In the genomic region with DNA sequence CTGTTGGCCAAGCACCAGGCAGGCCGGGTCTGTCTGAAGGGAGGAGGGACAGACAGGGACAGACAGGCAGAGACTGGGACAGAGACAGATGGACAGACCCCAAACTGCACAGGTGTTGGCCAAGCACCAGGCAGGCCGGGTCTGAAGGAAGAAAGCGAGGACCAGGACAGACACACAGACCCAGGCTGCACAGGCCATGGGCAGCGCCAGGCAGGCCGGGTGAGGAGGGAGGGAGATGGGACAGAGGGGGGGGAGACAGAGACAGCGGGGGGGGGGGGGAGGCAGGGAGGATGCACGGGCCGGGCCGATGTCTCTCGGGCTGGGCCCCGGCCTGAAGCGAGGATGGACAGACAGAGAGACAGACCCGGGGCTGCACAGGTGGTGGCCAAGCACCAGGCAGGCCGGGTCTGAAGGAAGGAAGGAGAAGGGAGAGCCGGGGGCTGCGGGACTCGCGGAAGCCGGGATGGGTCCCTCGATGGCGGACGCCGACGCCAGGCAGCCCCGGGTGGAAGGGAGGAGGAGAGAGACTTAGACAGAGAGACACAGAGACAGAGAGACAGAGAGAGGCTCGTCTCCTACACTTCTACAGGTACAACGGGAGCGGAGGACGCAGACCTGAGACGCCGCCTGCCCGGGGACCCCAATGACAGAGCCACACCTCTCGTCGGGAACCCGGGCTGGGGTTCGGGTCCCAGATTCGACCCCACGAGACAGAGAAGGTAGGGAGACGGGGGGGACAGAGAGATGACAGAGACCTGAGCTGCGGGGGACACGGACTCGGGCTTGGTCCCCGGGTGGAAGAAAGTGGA, we compare ENCODE assay signal across 10 mouse cellular contexts. TPM values are rescaled to one million over a fixed set of nuclear protein-coding genes. Genes with fewer than 3 reads are reported as not detected.
DNase-seq lines count a peak whose midpoint lies in the region; ATAC-seq and TF ChIP-seq lines count a peak whose summit lies in the region.
"Not testable (repeated sequence)": the region's sequence is repeated elsewhere in the genome, so short reads cannot be mapped to it uniquely, and the experiment has no call there.
"Had no signal": no experiment of that assay in that cellular context is flagged by ENCODE, and none has a peak within 500 bp of the region (broad histone marks: within the 10 kb centered on the region; RNA-seq: fewer than 3 reads in every experiment).

No protein-coding gene starts in this region.

- H3K4me3 ChIP-seq in forebrain, embryonic 11.5 days (ENCODE audit: low read depth, low read length); heart, embryonic 16.5 days (ENCODE audit: low read length); liver, embryonic 14.5 days (ENCODE audit: insufficient read depth in 1 of 2, low read depth in 2 of 2, low read length in 2 of 2); neural tube, embryonic 13.5 days: not testable (repeated sequence)

- TF ChIP-seq CTCF in liver, embryonic 14.5 days (IDR thresholded peaks at IDR 0.05; ENCODE audit: low read depth): not testable (repeated sequence)

- not testable (repeated sequence) for H3K4me1 ChIP-seq in forebrain, embryonic 11.5 days (replicated peaks; ENCODE audit: control insufficient read depth, insufficient read depth, low read length); heart, embryonic 16.5 days (ENCODE audit: control insufficient read depth, insufficient read depth, low read length); liver, embryonic 14.5 days (replicated peaks; ENCODE audit: control insufficient read depth in 2 of 2, insufficient read depth in 2 of 2, low read length in 1 of 2); neural tube, embryonic 13.5 days (replicated peaks)

- DNase-seq in CD4-positive, CD25-positive, alpha-beta regulatory T cell, adult 2 months (ENCODE audit: low read depth, low spot score): peak; percentile 58
- peak; percentile 64 for DNase-seq in c-Kit-positive CD71-positive TER-119-positive erythroid progenitor cells, embryonic 14.5 days (ENCODE audit: low spot score)
- DNase-seq in forebrain, embryonic 11.5 days (ENCODE audit: low spot score): peak; percentile 88
- DNase-seq in kidney, postnatal 10 days: peak; percentile 33
- DNase-seq in liver, embryonic 14.5 days (ENCODE audit: low read depth in 3 of 3, low spot score in 3 of 3): not testable (repeated sequence)
- peak; percentile 84 for DNase-seq in testis, postnatal 14 days (ENCODE audit: low spot score)

- peaks cover 42% of the 10 kb centered on the region for H3K36me3 ChIP-seq in forebrain, embryonic 11.5 days (ENCODE audit: control insufficient read depth, insufficient read depth, low read length)
- peaks cover 40% of the 10 kb centered on the region for H3K36me3 ChIP-seq in heart, embryonic 16.5 days (ENCODE audit: control insufficient read depth, insufficient read depth)
- H3K36me3 ChIP-seq in liver, embryonic 14.5 days (replicated peaks; ENCODE audit: control insufficient read depth, insufficient read depth, low read depth): peaks cover 46% of the 10 kb centered on the region
- H3K36me3 ChIP-seq in neural tube, embryonic 13.5 days: peaks cover 53% of the 10 kb centered on the region

- H3K27me3 ChIP-seq in forebrain, embryonic 11.5 days (ENCODE audit: control insufficient read depth, insufficient read depth, low read length); heart, embryonic 16.5 days (ENCODE audit: control insufficient read depth, insufficient read depth, low read length); liver, embryonic 14.5 days (ENCODE audit: control insufficient read depth, insufficient read depth, low read length); neural tube, embryonic 13.5 days: not testable (repeated sequence)

- TF ChIP-seq EP300 in liver, embryonic 14.5 days (IDR thresholded peaks at IDR 0.05; ENCODE audit: low read depth): not testable (repeated sequence)

- H3K27ac ChIP-seq in forebrain, embryonic 11.5 days (ENCODE audit: low read depth, low read length); heart, embryonic 16.5 days (ENCODE audit: low read length); liver, embryonic 14.5 days; neural tube, embryonic 13.5 days (replicated peaks): not testable (repeated sequence)

- peaks cover 51% of the 10 kb centered on the region for H3K9me3 ChIP-seq in forebrain, embryonic 11.5 days (ENCODE audit: control insufficient read depth, low read length)
- peaks cover 39% of the 10 kb centered on the region for H3K9me3 ChIP-seq in heart, embryonic 16.5 days (replicated peaks; ENCODE audit: control insufficient read depth, low read length)
- peaks cover 45% of the 10 kb centered on the region for H3K9me3 ChIP-seq in liver, embryonic 14.5 days (ENCODE audit: control insufficient read depth, low read length)
- peaks cover 55% of the 10 kb centered on the region for H3K9me3 ChIP-seq in neural tube, embryonic 13.5 days

- WGBS in forebrain, embryonic 11.5 days: 85% methylated on average over 42 of the region's 43 CpGs
- WGBS in heart, embryonic 16.5 days: 82% methylated on average over 42 of the region's 43 CpGs
- 79% methylated on average over 42 of the region's 43 CpGs for WGBS in liver, embryonic 14.5 days (ENCODE audit: insufficient replicate concordance)
- 84% methylated on average over 42 of the region's 43 CpGs for WGBS in neural tube, embryonic 13.5 days

- H3K9ac ChIP-seq in forebrain, embryonic 11.5 days (ENCODE audit: low read length); heart, embryonic 16.5 days (ENCODE audit: low read length); liver, embryonic 14.5 days (replicated peaks); neural tube, embryonic 13.5 days: not testable (repeated sequence)

- H3K4me2 ChIP-seq in forebrain, embryonic 11.5 days (ENCODE audit: low read depth, low read length, severe bottlenecking); heart, embryonic 16.5 days (ENCODE audit: low read depth, low read length); liver, embryonic 14.5 days (ENCODE audit: low read depth); neural tube, embryonic 13.5 days: not testable (repeated sequence)

- peak; percentile 45 for ATAC-seq in forebrain, embryonic 11.5 days (replicated peaks; ENCODE audit: low FRiP score)
- ATAC-seq in heart, embryonic 16.5 days (replicated peaks; ENCODE audit: extremely low read depth, insufficient read depth, low FRiP score): peak; percentile 8
- peak; percentile 9 for ATAC-seq in liver, embryonic 14.5 days (ENCODE audit: insufficient read depth)
- ATAC-seq in neural tube, embryonic 13.5 days (ENCODE audit: low read depth): peak; percentile 26

RNA-seq across cellular contexts. Expression of a gene that starts 13.0 kb away (rescaled TPM):
- polyA plus RNA-seq in forebrain, embryonic 11.5 days (2014; fragmentation: Nextera tagmentation; extraction: Ambion mirVana): not detected in 2 replicates
- polyA plus RNA-seq in heart, embryonic 16.5 days (2015; fragmentation: Nextera tagmentation; extraction: Ambion mirVana): not detected in 2 replicates
- not detected in 2 replicates for polyA plus RNA-seq in liver, embryonic 14.5 days (2012; rRNA removed)
- not detected in 2 replicates for polyA plus RNA-seq in liver, embryonic 14.5 days (2014; fragmentation: Nextera tagmentation; extraction: Ambion mirVana)
- polyA plus RNA-seq in neural tube, embryonic 13.5 days (2015; fragmentation: Nextera tagmentation; extraction: Ambion mirVana): not detected in 2 replicates
- polyA plus RNA-seq: activated CD4-positive, CD25-positive, alpha-beta regulatory T cell, adult 4 months; liver, adult 2 months had no signal

RNA-seq across cellular contexts. Expression of a gene that starts 42.9 kb away (rescaled TPM):
- not detected in 2 replicates for polyA plus RNA-seq in forebrain, embryonic 11.5 days (2014; fragmentation: Nextera tagmentation; extraction: Ambion mirVana)
- polyA plus RNA-seq in heart, embryonic 16.5 days (2015; fragmentation: Nextera tagmentation; extraction: Ambion mirVana): not detected in 2 replicates
- polyA plus RNA-seq in liver, embryonic 14.5 days (2012; rRNA removed): not detected in 2 replicates
- polyA plus RNA-seq in liver, embryonic 14.5 days (2014; fragmentation: Nextera tagmentation; extraction: Ambion mirVana): not detected in 2 replicates
- polyA plus RNA-seq in neural tube, embryonic 13.5 days (2015; fragmentation: Nextera tagmentation; extraction: Ambion mirVana): not detected in 2 replicates
- polyA plus RNA-seq: activated CD4-positive, CD25-positive, alpha-beta regulatory T cell, adult 4 months; liver, adult 2 months had no signal
